Mouse (Mus musculus) neutrophil, adult 83 days (primary cell): ENCODE data around the gene Clec4d. TPM values are rescaled to one million over a fixed set of nuclear protein-coding genes. Genes with fewer than 3 reads are reported as not detected.

Experiments
- total RNA-seq, 2 experiments: library from RNA; stranded (reverse); gene quantifications; one replicate each; pipeline ENCODE4 v1.2.4; 2023

Clec4d gene
- total RNA-seq: 100 to 1,000 TPM; 103 to 128 TPM

GRCm38 (mm10) chr6:123261555-123262161, at the start of gene Clec4d:
Clec4d (plus strand) TSS chr6:123262111.

GRCm38 (mm10) chr6:123229644-123230043, 32.3 kb upstream of the Clec4d start, which contains the start of gene Clec4n:
Clec4n (plus strand) TSS chr6:123229843.

GRCm38 (mm10) chr6:123289753-123290152, 27.8 kb downstream of the Clec4d start, which contains the start of gene Clec4e:
Clec4e (minus strand) TSS chr6:123289870.

GRCm38 (mm10) chr6:123308033-123308432, 46.1 kb downstream of the Clec4d start, which contains the start of gene Vmn2r19:
Vmn2r19 (plus strand) TSS chr6:123308333.

Other genes with a start within 250 kb of the Clec4d start
- gene Clec4b1, start 212.1 kb upstream of the Clec4d start, total RNA-seq: 1 to 10 TPM; 3.7 to 4.4 TPM
- gene Clec4a2, start 155.7 kb upstream of the Clec4d start, total RNA-seq: 100 to 1,000 TPM; 212 to 236 TPM
- gene Clec4b2, start 89.2 kb upstream of the Clec4d start, total RNA-seq: 10 to 100 TPM in 1 of 2 experiments, 1 to 10 TPM in 1; 9.6 to 12.2 TPM
- 1 to 10 TPM; 2.8 to 3.1 TPM for gene Clec4n, start 32.3 kb upstream of the Clec4d start, total RNA-seq
- 100 to 1,000 TPM; 206 to 213 TPM for gene Clec4e, start 27.8 kb downstream of the Clec4d start, total RNA-seq
- not detected for gene Vmn2r19, start 46.2 kb downstream of the Clec4d start, total RNA-seq
- gene Vmn2r20, start 156.0 kb downstream of the Clec4d start, total RNA-seq: not detected